Mouse (Mus musculus): ENCODE measurements around the gene AC134908.4. TPM values are rescaled to one million over a fixed set of nuclear protein-coding genes. Genes with fewer than 3 reads are reported as not detected.

Gene AC134908.4
- polyA plus RNA-seq, 1 experiment from 2014 or later = 0.98 TPM

DNA sequence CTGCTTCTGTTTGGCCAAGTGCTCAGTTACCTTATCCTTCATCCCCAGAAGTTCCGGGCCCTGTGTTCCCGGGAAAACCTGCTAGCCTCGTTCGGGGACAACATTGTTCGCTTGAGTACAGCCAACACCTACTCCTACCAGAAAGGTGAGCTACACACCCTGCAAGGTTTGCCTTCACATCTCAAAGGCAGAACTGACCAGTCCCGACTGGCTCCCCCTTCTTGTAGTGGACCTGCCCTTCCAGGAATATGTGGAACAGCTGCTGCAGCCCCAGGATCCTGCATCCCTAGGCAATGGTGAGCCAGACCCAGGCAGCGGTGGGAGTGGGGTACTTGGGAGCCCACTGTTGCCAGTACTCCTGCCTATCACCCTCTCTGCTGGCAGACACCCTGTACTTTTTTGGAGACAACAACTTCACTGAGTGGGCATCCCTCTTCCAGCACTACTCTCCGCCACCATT, 34.1 kb upstream of the AC134908.4 start:
- H3K4me3 ChIP-seq = peak overlapping the region; percentile 61
- peaks cover 79% of the 10 kb centered on the region for H3K4me1 ChIP-seq
- peak overlapping the region; percentile 91 for H3K27ac ChIP-seq
- H3K4me2 ChIP-seq (replicated peaks) = peak overlapping the region; percentile 92
- H3K9ac ChIP-seq = peak overlapping the region; percentile 79
- no peak for ATAC-seq (ENCODE audit: low FRiP score)
- 41% methylated on average over 8 of the region's 8 CpGs for WGBS
- H3K27me3 ChIP-seq = no peaks in the 10 kb centered on the region
- H3K9me3 ChIP-seq (replicated peaks) = no peaks in the 10 kb centered on the region
- H3K36me3 ChIP-seq = peaks cover 51% of the 10 kb centered on the region

DNA sequence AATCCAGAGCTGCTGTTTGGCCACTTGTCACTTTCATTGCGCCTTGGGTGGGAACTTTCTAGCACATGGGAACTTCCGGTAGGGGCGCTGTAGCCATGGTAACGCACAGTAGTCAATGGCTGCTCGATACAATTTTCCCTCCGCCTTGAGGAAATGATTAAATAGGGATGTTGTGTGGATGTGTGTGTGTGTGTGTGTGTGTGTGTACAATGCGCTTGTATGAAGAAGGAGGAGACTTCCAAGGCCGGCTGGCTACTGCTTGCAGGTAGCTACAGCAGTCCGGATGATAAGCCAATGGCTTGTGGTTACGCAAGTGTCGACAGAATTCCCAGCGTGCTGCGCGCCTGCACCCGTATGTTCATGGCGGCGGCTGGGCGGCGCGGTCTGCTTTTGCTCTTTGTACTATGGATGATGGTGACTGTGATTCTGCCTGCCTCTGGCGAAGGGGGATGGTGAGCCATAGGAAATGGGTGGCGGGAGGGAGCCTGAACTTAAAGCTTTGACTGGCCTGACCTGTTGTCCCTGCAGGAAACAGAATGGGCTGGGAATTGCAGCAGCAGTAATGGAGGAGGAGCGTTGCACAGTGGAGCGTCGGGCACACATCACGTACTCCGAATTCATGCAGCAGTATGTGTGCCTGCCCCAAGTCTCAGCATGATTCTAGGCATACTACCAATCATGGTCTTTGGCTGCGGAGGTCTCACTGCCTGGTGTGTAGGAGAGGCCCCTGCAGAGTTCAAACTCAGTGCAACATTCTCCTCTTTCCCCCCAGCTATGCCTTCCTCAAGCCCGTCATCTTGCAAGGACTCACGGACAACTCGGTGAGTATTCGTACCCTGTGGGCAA, 33.5 kb upstream of the AC134908.4 start, which contains the start of gene Jmjd8:
Gene Jmjd8, plus strand, starts transcription at position 156 of the 846 bp plus-strand sequence.
- Histone ChIP-seq H3K4me2 (replicated peaks) (peak within 1 kb of the TSS; percentile 92), H3K9me3 (replicated peaks) (no peaks in the 10 kb centered on the region), H3K9ac (peak within 1 kb of the TSS; percentile 79), H3K27me3 (no peaks in the 10 kb centered on the region), H3K4me3 (peak within 1 kb of the TSS; percentile 61), H3K4me1 (peaks cover 79% of the 10 kb centered on the region), H3K36me3 (peaks cover 51% of the 10 kb centered on the region), H3K27ac (peak within 1 kb of the TSS; percentile 91)
- under 1% methylated on average over 32 of the region's 32 CpGs for WGBS
- peak; percentile 48 for ATAC-seq (ENCODE audit: low FRiP score)

DNA sequence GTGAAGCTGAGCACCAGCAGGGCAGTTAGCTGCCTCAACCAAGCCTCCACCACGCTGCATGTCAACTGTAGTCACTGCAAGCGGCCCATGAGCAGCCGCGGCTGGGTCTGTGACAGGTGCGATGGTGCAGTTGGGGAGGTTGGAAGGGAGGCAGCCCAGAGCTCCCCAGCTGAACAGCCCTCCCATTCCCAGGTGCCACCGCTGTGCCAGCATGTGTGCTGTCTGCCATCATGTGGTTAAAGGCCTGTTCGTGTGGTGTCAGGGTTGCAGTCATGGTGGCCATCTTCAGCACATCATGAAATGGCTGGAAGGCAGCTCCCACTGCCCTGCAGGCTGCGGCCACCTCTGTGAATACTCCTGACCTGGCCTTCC, 32.8 kb upstream of the AC134908.4 start:
- 85% methylated on average over 8 of the region's 8 CpGs for WGBS
- Histone ChIP-seq H3K36me3 (peaks cover 51% of the 10 kb centered on the region), H3K9ac (peak overlapping the region; percentile 79), H3K4me2 (replicated peaks) (peak overlapping the region; percentile 92), H3K9me3 (replicated peaks) (no peaks in the 10 kb centered on the region), H3K4me3 (peak overlapping the region; percentile 61), H3K27me3 (no peaks in the 10 kb centered on the region), H3K27ac (peak overlapping the region; percentile 91), H3K4me1 (peaks cover 74% of the 10 kb centered on the region)
- no peak for ATAC-seq (ENCODE audit: low FRiP score)

DNA sequence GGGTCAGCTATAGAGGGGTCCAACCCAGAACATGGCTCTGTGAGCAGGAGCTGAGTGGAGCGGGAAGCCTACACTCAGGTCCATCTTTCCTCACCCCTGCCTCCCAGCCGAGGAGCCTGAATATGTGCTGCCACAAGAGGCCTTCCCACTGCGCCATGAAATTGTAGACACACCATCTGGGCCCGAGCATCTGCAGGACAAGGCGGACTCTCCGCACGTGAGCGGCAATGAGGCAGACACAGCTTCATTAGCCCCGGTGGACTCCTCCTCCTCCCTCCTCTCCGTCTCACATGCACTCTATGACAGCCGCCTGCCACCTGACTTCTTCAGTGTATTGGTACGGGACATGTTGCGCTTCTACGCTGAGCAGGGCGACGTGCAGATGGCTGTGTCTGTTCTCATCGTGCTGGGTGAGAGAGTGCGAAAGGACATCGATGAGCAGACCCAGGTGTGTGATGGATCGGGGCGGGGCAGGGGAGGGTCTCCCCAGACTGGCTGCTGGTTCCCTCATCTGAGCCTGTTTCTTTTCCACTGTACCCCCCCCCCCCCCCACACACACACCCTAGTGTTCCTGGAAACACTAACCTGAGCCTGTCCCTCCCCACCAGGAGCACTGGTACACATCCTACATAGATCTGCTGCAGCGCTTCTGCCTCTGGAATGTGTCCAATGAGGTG, 32.2 kb upstream of the AC134908.4 start:
- Histone ChIP-seq H3K4me2 (replicated peaks) (peak overlapping the region; percentile 92; the same call in 1 of the 2 replicates), H3K27ac (no peak overlapping the region), H3K9me3 (replicated peaks) (no peaks in the 10 kb centered on the region), H3K9ac (peak overlapping the region; percentile 79), H3K27me3 (no peaks in the 10 kb centered on the region), H3K4me3 (peak overlapping the region; percentile 61), H3K36me3 (peaks cover 51% of the 10 kb centered on the region), H3K4me1 (peaks cover 77% of the 10 kb centered on the region)
- no peak for ATAC-seq (ENCODE audit: low FRiP score)
- 85% methylated on average over 22 of the region's 22 CpGs for WGBS

DNA sequence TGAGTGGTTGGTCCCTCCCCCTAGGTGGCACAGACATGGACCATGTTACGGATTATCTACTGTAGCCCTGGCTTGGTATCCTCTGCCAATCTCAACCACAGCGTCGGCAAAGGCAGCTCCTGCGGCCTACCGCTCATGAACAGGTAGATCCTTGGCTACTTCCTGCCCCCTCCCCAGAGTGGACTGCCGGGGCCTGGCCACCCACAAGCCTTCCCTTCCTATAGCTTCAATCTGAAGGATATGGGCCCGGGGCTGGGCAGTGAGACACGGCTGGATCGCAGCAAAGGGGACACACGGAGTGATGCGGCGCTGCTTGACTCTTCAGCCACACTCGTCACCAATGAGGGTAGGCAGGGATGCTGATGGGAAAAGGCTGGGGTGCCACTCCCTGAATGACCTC, 31.6 kb upstream of the AC134908.4 start:
- Histone ChIP-seq H3K9me3 (replicated peaks) (no peaks in the 10 kb centered on the region), H3K36me3 (peaks cover 51% of the 10 kb centered on the region), H3K4me3 (no peak overlapping the region), H3K4me2 (replicated peaks) (no peak overlapping the region), H3K27me3 (no peaks in the 10 kb centered on the region), H3K4me1 (peaks cover 75% of the 10 kb centered on the region), H3K9ac (no peak overlapping the region), H3K27ac (no peak overlapping the region)
- WGBS = 95% methylated on average over 13 of the region's 13 CpGs
- ATAC-seq (ENCODE audit: low FRiP score) = no peak

DNA sequence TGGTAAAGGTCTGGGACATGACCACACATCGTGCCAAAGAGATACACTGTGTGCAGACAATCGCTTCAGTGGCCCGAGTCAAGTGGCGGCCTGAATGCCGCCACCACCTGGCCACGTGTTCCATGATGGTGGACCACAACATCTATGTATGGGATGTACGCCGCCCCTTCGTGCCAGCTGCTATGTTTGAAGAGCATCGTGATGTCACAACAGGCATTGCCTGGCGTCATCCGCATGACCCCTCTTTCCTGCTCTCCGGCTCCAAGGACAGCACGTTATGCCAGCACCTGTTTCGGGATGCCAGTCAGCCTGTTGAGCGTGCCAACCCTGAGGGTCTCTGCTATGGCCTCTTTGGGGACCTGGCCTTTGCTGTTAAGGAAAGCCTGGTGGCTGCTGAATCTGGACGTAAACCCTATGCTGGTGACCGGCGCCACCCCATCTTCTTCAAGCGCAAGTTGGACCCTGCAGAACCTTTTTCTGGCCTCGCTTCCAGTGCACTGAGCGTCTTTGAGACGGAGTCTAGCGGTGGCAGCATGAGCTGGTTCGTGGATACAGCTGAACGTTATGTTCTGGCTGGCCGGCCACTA, 30.6 kb upstream of the AC134908.4 start:
- H3K4me1 ChIP-seq = peaks cover 65% of the 10 kb centered on the region
- H3K4me2 ChIP-seq (replicated peaks) = no peak overlapping the region
- WGBS = 95% methylated on average over 27 of the region's 27 CpGs
- no peak for ATAC-seq (ENCODE audit: low FRiP score)
- no peaks in the 10 kb centered on the region for H3K9me3 ChIP-seq (replicated peaks)
- no peak overlapping the region for H3K4me3 ChIP-seq
- no peaks in the 10 kb centered on the region for H3K27me3 ChIP-seq
- H3K9ac ChIP-seq = no peak overlapping the region
- no peak overlapping the region for H3K27ac ChIP-seq
- peaks cover 44% of the 10 kb centered on the region for H3K36me3 ChIP-seq

DNA sequence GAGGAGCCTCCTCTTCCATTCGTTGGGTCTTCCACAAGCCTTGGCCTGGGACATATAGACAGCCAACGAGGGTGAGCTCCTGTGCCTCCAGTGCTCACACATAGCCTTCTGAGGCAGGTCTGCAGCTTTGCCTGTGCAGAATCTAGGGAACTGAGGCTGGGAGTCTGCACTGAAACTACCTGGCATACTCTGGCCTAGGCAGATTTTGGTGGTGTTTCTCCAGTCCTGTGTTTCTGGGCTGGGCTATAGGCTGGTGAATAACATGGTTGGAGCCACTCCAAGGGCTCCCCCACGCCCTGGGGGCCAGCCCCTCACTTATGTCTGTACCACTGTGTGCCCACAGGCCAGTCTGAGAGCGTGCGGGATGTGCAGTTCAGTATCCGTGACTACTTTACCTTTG, 29.9 kb upstream of the AC134908.4 start:
- H3K4me3 ChIP-seq = no peak overlapping the region
- H3K4me1 ChIP-seq = peaks cover 58% of the 10 kb centered on the region
- H3K9me3 ChIP-seq (replicated peaks) = no peaks in the 10 kb centered on the region
- peak overlapping the region; percentile 74; the same call in 1 of the 2 replicates for H3K4me2 ChIP-seq (replicated peaks)
- H3K27me3 ChIP-seq = peaks cover 6% of the 10 kb centered on the region
- H3K36me3 ChIP-seq = peaks cover 37% of the 10 kb centered on the region
- ATAC-seq (ENCODE audit: low FRiP score) = no peak
- H3K27ac ChIP-seq = no peak overlapping the region
- H3K9ac ChIP-seq = no peak overlapping the region
- WGBS = 89% methylated on average over 6 of the region's 6 CpGs

DNA sequence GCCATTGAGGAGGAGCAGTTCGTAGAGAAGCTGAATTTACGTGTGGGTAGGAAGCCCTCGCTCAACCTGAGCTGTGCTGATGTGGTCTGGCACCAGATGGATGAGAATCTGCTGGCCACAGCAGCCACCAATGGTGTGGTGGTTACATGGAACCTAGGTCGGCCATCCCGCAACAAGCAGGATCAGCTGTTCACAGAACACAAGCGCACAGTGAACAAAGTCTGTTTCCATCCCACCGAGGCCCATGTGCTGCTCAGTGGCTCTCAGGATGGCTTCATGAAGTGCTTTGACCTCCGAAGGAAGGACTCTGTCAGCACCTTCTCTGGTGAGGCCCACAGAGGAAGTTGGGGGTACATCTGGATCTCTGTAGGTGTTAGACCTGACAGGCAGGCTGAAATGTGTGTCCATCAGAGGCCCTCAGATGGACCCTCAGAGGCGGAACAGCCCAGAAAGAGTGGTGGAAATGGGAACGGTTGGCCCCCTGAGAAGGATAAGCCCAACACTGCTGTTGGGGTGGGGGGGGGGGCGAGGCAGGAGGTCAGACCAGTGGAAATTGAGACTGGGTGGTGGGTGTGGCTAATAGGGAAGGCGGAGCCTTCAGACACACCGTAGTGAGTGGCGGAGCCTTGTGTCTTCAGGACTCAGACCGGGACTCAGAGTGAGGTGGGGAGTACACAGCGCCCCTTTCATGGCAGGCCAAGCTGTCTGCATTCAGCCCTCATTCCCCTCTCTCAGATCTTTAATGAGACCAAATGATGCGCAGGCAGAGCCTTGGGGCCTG, 29.1 kb upstream of the AC134908.4 start:
- Histone ChIP-seq H3K4me2 (replicated peaks) (peak overlapping the region; percentile 74), H3K4me1 (peaks cover 50% of the 10 kb centered on the region), H3K4me3 (peak overlapping the region; percentile 55), H3K27me3 (peaks cover 13% of the 10 kb centered on the region), H3K36me3 (peaks cover 32% of the 10 kb centered on the region), H3K9ac (peak overlapping the region; percentile 80), H3K9me3 (replicated peaks) (no peaks in the 10 kb centered on the region), H3K27ac (no peak overlapping the region)
- ATAC-seq (ENCODE audit: low FRiP score) = no peak
- 72% methylated on average over 17 of the region's 17 CpGs for WGBS

DNA sequence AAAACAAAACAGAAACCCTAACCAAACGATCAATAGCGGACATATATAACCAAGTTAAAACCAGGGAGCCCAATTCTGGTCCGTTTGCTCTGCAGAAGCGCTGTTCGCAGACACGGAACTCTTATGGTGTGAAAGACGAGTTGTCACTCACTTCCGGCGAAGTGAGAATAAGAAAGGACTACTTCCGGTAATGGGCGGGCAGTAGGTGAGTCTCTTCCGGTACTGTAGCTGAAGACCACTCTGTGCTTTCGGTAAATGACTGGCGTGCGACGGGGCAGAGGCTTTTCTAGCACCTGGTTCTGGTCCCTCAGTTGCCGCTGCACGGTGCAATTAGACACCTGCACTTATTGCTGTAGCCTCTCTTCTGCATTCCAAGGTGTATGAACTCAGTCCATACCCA, 28.0 kb upstream of the AC134908.4 start, which contains the start of gene Wdr24:
Gene Wdr24, plus strand, starts transcription at position 176 of the 400 bp plus-strand sequence.
- peaks cover 36% of the 10 kb centered on the region for H3K36me3 ChIP-seq
- H3K4me3 ChIP-seq = peak within 1 kb of the TSS; percentile 55
- no peaks in the 10 kb centered on the region for H3K9me3 ChIP-seq (replicated peaks)
- peak within 1 kb of the TSS; percentile 70; the same call in 1 of the 2 replicates for H3K27ac ChIP-seq
- H3K27me3 ChIP-seq = peaks cover 24% of the 10 kb centered on the region
- H3K4me1 ChIP-seq = peaks cover 49% of the 10 kb centered on the region
- peak within 1 kb of the TSS; percentile 80 for H3K9ac ChIP-seq
- peak; percentile 51 for ATAC-seq (ENCODE audit: low FRiP score)
- peak within 1 kb of the TSS; percentile 74 for H3K4me2 ChIP-seq (replicated peaks)
- WGBS = under 1% methylated on average over 18 of the region's 18 CpGs

DNA sequence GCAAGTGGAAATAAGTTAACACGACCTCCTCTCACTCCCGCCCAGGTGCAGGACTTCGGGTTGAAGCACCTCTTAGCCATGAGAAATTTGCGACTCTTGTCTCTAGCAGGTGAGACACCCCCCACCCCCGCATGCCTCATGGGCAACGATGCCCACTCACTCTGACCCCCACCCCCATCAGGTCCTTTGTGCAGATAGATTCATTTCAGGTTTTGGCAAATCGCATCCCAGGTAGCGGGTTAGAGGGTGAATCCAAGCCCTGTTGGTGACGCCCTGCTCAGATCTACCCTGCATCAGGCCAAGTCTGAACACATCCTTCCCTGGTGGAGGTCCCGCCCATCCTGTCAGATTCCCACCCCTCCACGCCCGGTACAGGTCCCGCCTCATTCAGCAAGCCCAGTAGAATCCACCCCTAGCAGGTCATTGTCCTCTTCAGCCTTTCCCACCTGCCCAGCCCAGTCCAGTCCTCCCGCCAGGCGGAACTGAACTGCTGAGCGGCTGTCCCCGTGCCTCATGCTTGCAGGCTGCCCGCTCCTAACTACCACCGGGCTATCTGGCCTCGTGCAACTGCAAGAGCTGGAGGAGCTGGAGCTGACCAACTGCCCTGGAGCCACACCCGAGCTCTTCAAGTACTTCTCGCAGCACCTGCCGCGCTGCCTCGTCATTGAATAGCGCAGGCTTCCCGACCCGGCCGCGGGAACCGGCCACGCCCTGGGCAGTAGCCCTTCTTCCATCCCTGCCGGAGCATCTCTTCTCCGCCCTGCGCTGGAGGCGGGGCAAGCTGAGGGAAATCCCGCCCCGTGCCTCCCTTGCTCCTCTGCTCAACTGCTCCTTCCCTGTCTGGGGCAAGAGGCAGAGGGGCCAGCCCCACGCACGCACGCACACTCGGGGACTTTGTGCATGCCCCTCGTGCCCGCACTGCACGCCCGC, 23.7 kb upstream of the AC134908.4 start:
- WGBS = 8% methylated on average over 46 of the region's 46 CpGs
- ATAC-seq (ENCODE audit: low FRiP score) = 0 out of 2 replicates have a peak, but pooled peaks have one; percentile 29
- H3K9ac ChIP-seq = peak overlapping the region; percentile 38
- no peaks in the 10 kb centered on the region for H3K9me3 ChIP-seq (replicated peaks)
- peaks cover 45% of the 10 kb centered on the region for H3K27me3 ChIP-seq
- peak overlapping the region; percentile 4; the same call in 1 of the 2 replicates for H3K4me3 ChIP-seq
- H3K4me2 ChIP-seq (replicated peaks) = peak overlapping the region; percentile 25
- peaks cover 10% of the 10 kb centered on the region for H3K4me1 ChIP-seq
- peaks cover 21% of the 10 kb centered on the region for H3K36me3 ChIP-seq
- H3K27ac ChIP-seq = no peak overlapping the region

DNA sequence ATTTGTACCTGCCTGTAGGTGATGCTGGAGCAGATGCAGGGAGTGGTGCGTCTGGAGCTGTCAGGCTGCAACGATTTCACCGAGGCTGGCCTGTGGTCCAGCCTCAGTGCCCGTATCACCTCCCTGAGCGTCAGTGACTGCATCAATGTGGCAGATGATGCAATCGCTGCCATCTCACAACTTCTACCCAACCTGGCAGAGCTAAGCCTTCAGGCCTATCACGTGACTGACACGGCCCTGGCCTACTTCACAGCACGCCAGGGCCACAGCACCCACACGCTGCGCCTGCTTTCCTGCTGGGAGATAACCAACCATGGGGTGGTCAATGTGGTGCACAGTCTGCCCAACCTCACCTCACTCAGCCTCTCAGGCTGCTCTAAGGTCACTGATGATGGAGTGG, 22.2 kb upstream of the AC134908.4 start:
- no peak overlapping the region for H3K4me2 ChIP-seq (replicated peaks)
- H3K4me1 ChIP-seq = peaks cover 14% of the 10 kb centered on the region
- H3K9me3 ChIP-seq (replicated peaks) = no peaks in the 10 kb centered on the region
- 85% methylated on average over 11 of the region's 11 CpGs for whole genome bisulfite sequencing
- H3K27me3 ChIP-seq = peaks cover 45% of the 10 kb centered on the region
- no peak overlapping the region for H3K27ac ChIP-seq
- peaks cover 21% of the 10 kb centered on the region for H3K36me3 ChIP-seq
- no peak overlapping the region for H3K4me3 ChIP-seq
- no peak overlapping the region for H3K9ac ChIP-seq
- no peak for ATAC-seq (ENCODE audit: low FRiP score)
